In the genomic region with DNA sequence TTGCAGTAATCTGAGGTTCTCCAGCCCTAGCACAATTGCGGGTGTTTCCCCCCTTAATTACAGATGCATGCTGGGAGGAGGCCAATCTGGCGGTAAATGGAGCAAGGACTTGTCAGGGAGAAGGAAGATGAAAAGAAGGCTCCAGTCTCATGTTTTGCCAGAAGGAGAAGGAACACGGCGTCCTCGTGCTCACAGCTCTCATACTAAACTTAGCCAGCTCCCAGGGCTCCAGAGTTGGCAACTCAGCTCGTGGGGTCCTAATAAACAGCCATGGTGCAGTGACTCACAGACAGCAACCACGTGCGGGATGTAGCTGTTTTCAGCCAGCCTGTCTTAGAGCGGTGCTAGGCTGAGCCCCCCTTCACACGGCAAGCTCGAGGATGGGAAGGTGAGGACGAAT, we compare ENCODE assay signal across 8 mouse cellular contexts. TPM values are rescaled to one million over a fixed set of nuclear protein-coding genes. Genes with fewer than 3 reads are reported as not detected.
DNase-seq lines count a peak whose midpoint lies in the region.

No protein-coding gene starts in this region.

- intact Hi-C loops in gastrocnemius, postnatal 14 days (cut with DNase I; ENCODE audit: low total_unique reads), result no loop called here

- peak; percentile 75 for DNase-seq in gastrocnemius, adult 18-20 months (ENCODE audit: low spot score)
- DNase-seq in gastrocnemius, postnatal 14 days, result no peak
- peak; percentile 76 to 83 for DNase-seq in frontal cortex, adult 2 months (ENCODE audit: extremely low spot score in 1 of 2, low spot score in 1 of 2)
- DNase-seq in layer of hippocampus, postnatal 36 days, result peak; percentile 77 to 81
- peak; percentile 75 to 81 for DNase-seq in right cerebral cortex, postnatal 10 days (ENCODE audit: low spot score in 2 of 2)
- DNase-seq in adipocyte (ENCODE audit: low spot score), result no peak
- no peak for DNase-seq in spleen, postnatal 36 days (ENCODE audit: low spot score in 2 of 2)
- no peak for DNase-seq in thymus, postnatal 4 days

RNA-seq across cellular contexts. Expression of a gene that starts 36.7 kb away (rescaled TPM):
- total RNA-seq in gastrocnemius, adult 18-20 months (2021), result 100 to 1,000 TPM; 103 to 116 TPM
- total RNA-seq in gastrocnemius, postnatal 14 days (2021), result 10 to 100 TPM; 62.2 to 73.3 TPM
- 47.0 and 55.7 TPM in 2 replicates for polyA plus RNA-seq in frontal cortex, adult 2 months (2012; rRNA removed)
- total RNA-seq in layer of hippocampus, postnatal 36 days (2021), result 100 to 1,000 TPM; 183 to 261 TPM

Comparison
In these comparisons a context has a peak if more than half of its experiments do, and no peak if none do; other contexts are left out.
1. DNase-seq: peak in gastrocnemius, adult 18-20 months (single experiment), frontal cortex, adult 2 months (2 of 2), layer of hippocampus, postnatal 36 days (2 of 2) and right cerebral cortex, postnatal 10 days (2 of 2); none in gastrocnemius, postnatal 14 days (single experiment), adipocyte (single experiment), spleen, postnatal 36 days (0 of 2) and thymus, postnatal 4 days (single experiment).